Mouse (Mus musculus): ENCODE measurements around the gene Enpp7.

DNA sequence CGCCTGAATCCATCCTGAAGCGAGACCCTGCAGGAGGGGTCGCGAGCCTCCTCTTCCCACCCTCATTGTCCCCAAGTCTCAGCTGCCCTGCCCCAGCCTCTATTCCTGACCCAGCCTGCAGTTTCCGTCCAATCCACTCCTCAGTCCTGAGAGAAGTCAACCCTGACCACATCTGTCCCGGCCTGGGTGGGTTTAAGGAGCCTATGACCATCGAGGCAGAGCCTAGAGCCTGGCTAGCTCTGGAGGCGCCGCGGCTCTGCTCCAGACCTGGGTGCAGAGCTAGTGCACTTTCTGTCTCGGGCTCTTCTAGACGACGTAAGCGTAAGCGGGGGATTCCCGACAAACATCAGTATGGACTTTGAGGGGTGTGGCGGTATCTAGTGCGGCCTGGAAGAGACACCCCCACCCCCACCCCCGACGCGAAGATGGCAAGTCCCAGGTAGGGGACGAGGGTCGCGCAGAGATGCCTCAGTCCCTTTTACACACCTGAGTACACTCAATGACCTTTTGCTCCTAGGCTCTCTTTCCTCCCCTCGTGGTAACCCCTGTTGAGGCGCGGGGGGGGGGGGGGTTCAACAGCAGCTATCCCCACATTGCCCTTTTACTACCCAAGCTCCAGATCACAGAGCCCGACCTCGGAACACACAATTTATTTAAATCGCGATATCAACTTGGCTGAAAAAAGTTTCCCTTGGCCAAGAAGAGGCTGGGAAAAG lies 53.9 kb downstream of the Enpp7 start:
- TF ChIP-seq POLR2A (IDR thresholded peaks at IDR 0.05; ENCODE audit: control insufficient read depth, extremely low read depth, insufficient read depth, low read length, poor library complexity): no peak
- no peak for TF ChIP-seq CTCF (IDR thresholded peaks at IDR 0.05; ENCODE audit: borderline replicate concordance, control insufficient read depth, extremely low read depth, insufficient read depth, low read length, poor library complexity)
